Mouse (Mus musculus) small intestine, adult 2 months (tissue): Measurements from ENCODE around the gene Stat5b. TPM values are rescaled to one million over a fixed set of nuclear protein-coding genes. Genes with fewer than 3 reads are reported as not detected.

ENCODE experiments used
- H3K27ac ChIP-seq: fragments of 200-500 bp; 2 replicates; pipeline ENCODE4 v1.5.1; 2012; ENCODE audit warnings: low read depth, low read length, control low read depth, inconsistent platforms; ENCODE audit not compliant: insufficient read depth
- H3K27me3 ChIP-seq: fragments of 200-500 bp; 2 replicates; pipeline ENCODE4 v1.6.1; 2012; ENCODE audit warnings: mild to moderate bottlenecking, moderate library complexity, low read length, inconsistent platforms; ENCODE audit not compliant: control insufficient read depth, insufficient read depth
- H3K36me3 ChIP-seq: fragments of 200-500 bp; 2 replicates; pipeline ENCODE4 v1.6.1; 2012; ENCODE audit warnings: mild to moderate bottlenecking, low read length, control low read depth, inconsistent platforms; ENCODE audit not compliant: control insufficient read depth, insufficient read depth
- H3K4me1 ChIP-seq: fragments of 200-500 bp; 2 replicates; pipeline ENCODE4 v1.6.1; 2012; ENCODE audit warnings: low read length, inconsistent platforms, mixed read lengths; ENCODE audit not compliant: control insufficient read depth, insufficient read depth, insufficient read length
- H3K4me3 ChIP-seq: fragments of 200-500 bp; 2 replicates; pipeline ENCODE4 v1.5.1; 2012; ENCODE audit warnings: low read depth, mild to moderate bottlenecking, control low read depth, inconsistent platforms, low read length, moderate library complexity
- CTCF ChIP-seq: fragments of 200-500 bp; IDR thresholded peaks from 2 replicates; pipeline ENCODE4 v1.5.1; 2012; ENCODE audit warnings: low read depth, mild to moderate bottlenecking, control low read depth, inconsistent platforms, low read length, moderate library complexity, mixed read lengths; ENCODE audit not compliant: insufficient replicate concordance, insufficient read length; ENCODE audit errors: extremely low read depth
- POLR2A ChIP-seq: fragments of 200-500 bp; IDR thresholded peaks from 2 replicates; pipeline ENCODE4 v1.6.1; 2012; ENCODE audit warnings: low read depth, mild to moderate bottlenecking, control low read depth, inconsistent platforms, low read length, moderate library complexity
- WGBS: fragments of 180-500 bp; shearing (Covaris S2); methylation state at CpG from one replicate; pipeline ENCODE4 v1.1.7; 2018; 5-methylcytosine and 5-hydroxymethylcytosine counted together
- polyA plus RNA-seq: library from polyadenylated mRNA; depleted of rRNA; stranded (reverse); fragments of >200 nt; gene quantifications from 2 replicates; pipeline ENCODE4 v1.2.3, GENCODE M21; 2012

The Stat5b gene
- polyA plus RNA-seq, 1 experiment, result 9.6 TPM

DNA sequence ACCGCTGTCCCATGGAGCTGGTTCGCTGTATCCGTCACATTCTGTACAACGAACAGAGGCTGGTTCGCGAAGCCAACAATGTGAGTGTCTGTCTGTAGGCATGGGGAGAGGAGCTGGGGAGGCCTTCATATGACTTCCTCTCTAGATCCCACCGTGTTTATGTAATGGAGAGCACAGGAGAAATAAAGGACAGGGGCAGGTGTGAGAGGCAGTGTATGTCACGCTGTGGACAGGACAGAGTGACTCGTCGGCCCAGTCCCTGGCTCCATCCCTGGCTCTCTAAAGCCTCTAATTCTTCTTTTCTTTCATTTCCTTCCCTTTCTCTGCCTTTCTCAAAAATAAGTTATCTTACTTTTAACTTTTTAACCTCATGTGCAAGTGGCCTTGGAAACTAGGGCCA is 12.6 kb upstream of the Stat5b start:
- TF ChIP-seq POLR2A (no peak), CTCF (no peak)

GRCm38 (mm10) chr11:100861836-100862235 is 11.3 kb upstream of the Stat5b start:
- no peak overlapping the region for H3K27ac ChIP-seq
- WGBS, result 87% methylated on average over 3 of the region's 3 CpGs
- H3K36me3 ChIP-seq, result peaks cover 3% of the 10 kb centered on the region; the same call in 1 of the 2 replicates
- H3K4me3 ChIP-seq, result no peak overlapping the region
- peaks cover 9% of the 10 kb centered on the region for H3K4me1 ChIP-seq
- TF ChIP-seq POLR2A (no peak), CTCF (no peak)
- no peaks in the 10 kb centered on the region for H3K27me3 ChIP-seq

More for the DNA sequence above, 12.6 kb upstream of the Stat5b start:
- WGBS, result 93% methylated on average over 10 of the region's 10 CpGs
- Histone ChIP-seq H3K36me3 (peaks cover 6% of the 10 kb centered on the region; the same call in 1 of the 2 replicates), H3K4me3 (no peak overlapping the region), H3K4me1 (peaks cover 9% of the 10 kb centered on the region), H3K27me3 (no peaks in the 10 kb centered on the region), H3K27ac (no peak overlapping the region)

DNA sequence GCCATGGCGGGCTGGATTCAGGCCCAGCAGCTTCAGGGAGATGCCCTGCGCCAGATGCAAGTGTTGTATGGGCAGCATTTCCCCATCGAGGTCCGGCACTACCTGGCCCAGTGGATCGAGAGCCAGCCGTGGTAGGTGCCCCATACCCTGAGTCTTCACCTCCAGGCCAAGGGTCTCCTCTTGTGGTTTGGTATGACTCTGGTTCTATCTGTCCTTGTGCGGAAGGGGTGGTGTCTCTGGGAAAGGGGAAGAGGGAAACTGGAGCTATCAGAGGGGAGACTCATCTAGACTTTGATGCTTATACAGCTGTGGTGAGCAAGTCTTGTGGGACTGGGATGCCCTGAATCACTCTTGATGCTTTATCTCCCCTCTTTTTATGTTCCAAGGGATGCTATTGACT is 10.8 kb upstream of the Stat5b start:
- TF ChIP-seq POLR2A (no peak), CTCF (no peak)
- Histone ChIP-seq H3K36me3 (peaks cover 3% of the 10 kb centered on the region; the same call in 1 of the 2 replicates), H3K4me3 (peak overlapping the region; percentile 92), H3K4me1 (peaks cover 9% of the 10 kb centered on the region), H3K27ac (no peak overlapping the region), H3K27me3 (no peaks in the 10 kb centered on the region)
- 75% methylated on average over 7 of the region's 7 CpGs for WGBS

GRCm38 (mm10) chr11:100860198-100861048 is 9.9 kb upstream of the Stat5b start:
- WGBS, result 1% methylated on average over 55 of the region's 55 CpGs
- H3K27me3 ChIP-seq, result no peaks in the 10 kb centered on the region
- H3K4me3 ChIP-seq, result peak overlapping the region; percentile 92
- peak overlapping the region; percentile 55 for H3K27ac ChIP-seq
- no peak for TF ChIP-seq CTCF
- peak; percentile 44 for TF ChIP-seq POLR2A
- H3K4me1 ChIP-seq, result peaks cover 9% of the 10 kb centered on the region
- peaks cover 3% of the 10 kb centered on the region; the same call in 1 of the 2 replicates for H3K36me3 ChIP-seq

- H3K27me3 ChIP-seq, result no peaks in the 10 kb centered on the region
- H3K27ac ChIP-seq, result no peak overlapping the region
- TF ChIP-seq POLR2A (no peak), CTCF (no peak)
- 43% methylated on average over 6 of the region's 6 CpGs for WGBS
- H3K36me3 ChIP-seq, result no peaks in the 10 kb centered on the region
- no peak overlapping the region for H3K4me3 ChIP-seq
- H3K4me1 ChIP-seq, result peaks cover 9% of the 10 kb centered on the region
Observed at GRCm38 (mm10) chr11:100859579-100860075, 9.1 kb upstream of the Stat5b start.

DNA sequence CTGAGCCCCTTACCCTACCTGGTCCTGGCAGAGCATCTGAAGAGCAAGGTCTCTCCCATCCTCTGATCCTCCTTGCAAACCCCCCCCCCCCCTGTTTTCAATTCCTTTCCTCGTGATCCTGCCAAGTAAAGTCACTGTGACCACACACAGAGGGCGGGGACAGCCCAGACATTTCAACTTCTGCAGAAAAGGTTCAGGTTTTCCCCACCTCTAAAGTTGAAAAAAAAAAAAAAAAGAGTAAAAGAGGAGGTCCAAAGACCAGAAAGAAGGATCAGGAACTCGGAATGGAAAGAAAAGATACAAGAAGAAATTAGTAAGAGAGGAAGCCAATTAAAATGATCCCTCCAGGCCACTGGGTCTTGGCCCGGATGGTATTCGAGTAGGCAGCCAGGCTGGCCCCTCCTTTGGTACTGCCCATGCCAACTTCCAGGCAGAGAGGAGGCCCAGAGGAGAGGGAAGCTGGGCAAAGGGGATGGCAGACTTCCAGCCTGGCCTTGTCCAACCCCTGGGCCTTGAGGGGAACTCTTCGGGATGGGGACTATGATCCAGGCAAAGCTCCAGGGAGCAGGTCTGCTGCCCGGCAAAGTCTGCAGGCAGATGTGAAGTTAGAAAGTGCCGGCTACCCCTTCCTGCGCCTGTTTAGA is 8.5 kb upstream of the Stat5b start, which contains the start of gene Stat5a:
Stat5a (plus strand) TSS at position 417 of the 644 bp plus-strand sequence.
- WGBS, result 35% methylated on average over 9 of the region's 9 CpGs
- Histone ChIP-seq H3K4me3 (peak within 1 kb of the TSS; percentile 92), H3K27me3 (no peaks in the 10 kb centered on the region), H3K4me1 (peaks cover 9% of the 10 kb centered on the region), H3K36me3 (no peaks in the 10 kb centered on the region), H3K27ac (no peak within 1 kb of the TSS)
- TF ChIP-seq CTCF (no peak), POLR2A (no peak)

DNA sequence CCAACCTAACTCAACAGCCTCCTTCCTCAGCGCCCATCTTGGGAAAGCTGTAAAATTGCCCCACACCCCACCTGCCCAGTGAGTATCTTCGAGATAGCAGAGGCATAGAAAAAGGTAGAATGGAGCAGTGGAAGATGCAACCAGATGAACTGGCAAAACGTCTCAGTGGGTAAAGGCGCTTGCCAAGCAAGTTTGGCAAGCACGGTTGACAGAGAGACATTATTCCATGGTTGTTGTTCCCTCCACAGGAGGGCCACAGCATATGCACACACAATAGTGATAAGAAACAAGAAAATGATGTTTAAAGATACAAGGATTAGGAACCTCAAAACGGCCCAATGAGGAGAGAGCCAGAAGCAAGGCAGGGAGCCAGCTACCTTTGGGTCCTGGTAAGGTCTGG is 7.4 kb upstream of the Stat5b start:
- WGBS, result 56% methylated on average over 6 of the region's 6 CpGs
- Histone ChIP-seq H3K27me3 (no peaks in the 10 kb centered on the region), H3K36me3 (no peaks in the 10 kb centered on the region), H3K4me1 (peaks cover 9% of the 10 kb centered on the region), H3K27ac (no peak overlapping the region), H3K4me3 (no peak overlapping the region)
- no peak for TF ChIP-seq CTCF
- TF ChIP-seq POLR2A, result no peak
